Mouse (Mus musculus): ENCODE measurements around the gene Gpr15.
A peak's percentile ranks its signal among the peaks of the same experiment; 100 is the strongest.

The Gpr15 gene

DNA sequence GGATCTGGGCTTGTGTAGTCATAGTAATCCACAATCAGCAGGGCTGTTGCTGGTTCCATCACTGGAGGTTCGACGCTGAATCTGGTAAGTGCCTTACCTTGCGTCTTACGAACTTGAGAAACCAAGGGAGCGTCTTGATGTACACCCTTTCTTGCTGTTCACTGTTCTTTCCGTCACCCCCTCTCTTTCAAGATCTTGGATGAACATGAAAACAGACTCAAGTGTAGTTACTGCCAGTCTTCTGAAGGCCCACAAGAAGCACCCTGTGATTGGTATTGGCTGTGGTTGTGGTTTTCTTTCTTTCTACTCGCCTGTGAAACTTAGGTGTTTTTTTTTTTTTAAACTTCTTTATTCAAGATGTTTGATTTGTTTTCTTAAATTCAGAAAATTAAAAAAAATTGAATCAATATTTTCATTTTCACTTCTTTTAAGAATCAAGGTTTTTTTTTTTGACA is at the start of gene Gpr15:
Gene Gpr15 (minus strand): TSS at position 405 of the 455 bp plus-strand sequence.
- DNase-seq (ENCODE audit: low spot score) = no peak

DNA sequence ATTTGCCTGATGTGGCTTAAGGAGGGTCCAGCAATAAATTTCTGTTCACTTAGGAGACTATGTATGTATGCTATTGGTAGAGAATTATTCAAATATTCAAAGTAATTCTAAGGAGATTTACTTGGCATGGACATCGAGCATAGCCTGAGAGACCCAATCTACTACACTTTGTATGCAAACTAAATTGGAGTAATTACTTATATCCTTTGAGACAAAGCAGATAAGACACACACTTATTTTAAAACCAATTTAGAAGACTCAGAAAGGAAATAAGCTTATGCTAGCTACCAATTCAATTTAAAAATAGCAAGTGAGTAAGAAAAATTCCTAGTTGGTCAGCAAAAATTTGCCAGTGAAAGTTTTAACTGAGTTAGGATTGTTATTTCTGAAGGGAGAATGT is 44.2 kb upstream of the Gpr15 start, which contains the start of gene Olfr172:
Gene Olfr172 (minus strand): TSS at position 101 of the 400 bp plus-strand sequence.
- DNase-seq (ENCODE audit: low spot score) = no peak

DNA sequence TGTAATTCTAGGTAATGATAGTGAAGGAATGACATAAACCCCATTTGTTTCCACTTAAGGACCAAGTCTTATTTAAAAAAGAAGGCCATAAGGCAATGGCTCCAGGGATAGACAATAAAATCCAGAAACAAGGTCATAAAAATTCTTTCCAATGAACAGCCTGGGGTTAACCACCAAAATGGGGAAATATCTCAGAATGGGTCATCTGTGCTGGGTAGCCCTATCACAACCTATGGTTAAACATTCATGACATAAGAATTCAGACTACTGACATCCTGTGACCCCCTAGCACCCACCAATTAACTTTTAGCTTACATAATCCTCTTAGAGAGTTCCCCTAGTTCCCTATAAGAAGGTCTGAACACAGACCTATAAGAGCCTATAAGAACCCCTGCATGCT is 37.3 kb upstream of the Gpr15 start:
- DNase-seq (ENCODE audit: low spot score) = no peak

DNA sequence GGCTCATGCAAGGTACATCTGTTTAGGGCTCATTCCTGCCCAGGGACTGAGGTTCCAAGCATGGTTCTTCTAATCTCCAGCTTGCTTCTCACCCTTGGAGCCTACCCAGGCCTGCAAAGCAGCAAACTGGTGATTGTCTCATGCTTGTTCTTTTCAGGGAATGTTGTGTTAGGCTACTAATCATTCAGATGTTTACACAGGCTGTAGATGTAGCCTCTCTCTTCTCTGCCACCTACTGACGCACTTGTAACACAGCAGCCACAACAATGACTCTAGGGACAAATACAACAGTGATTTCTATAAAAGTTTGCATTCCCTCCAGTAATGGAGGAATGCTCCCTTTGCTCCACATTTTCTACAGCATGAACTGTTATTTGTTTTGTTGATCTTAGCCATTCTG is 32.4 kb upstream of the Gpr15 start:
- no peak for DNase-seq (ENCODE audit: low spot score)

DNA sequence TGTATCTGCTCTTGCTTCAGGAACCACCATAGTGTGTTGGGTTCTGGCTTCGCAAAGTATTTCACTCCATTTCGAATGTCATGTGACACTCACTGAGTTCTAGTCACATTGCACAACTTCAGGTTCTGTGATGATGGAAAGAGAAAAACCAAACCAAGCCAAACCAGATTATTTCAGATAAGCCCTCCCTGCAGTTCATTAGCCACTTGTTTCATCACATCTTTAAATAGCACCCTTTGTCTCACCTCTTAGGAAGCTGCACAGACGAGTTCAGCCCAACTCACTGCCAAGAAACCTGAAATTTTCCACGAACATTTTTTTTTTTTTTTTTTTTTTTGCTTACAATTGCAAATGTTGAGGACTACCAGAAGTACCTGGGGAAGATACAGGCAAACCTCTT is 27.8 kb upstream of the Gpr15 start:
- DNase-seq (ENCODE audit: low spot score) = no peak

DNA sequence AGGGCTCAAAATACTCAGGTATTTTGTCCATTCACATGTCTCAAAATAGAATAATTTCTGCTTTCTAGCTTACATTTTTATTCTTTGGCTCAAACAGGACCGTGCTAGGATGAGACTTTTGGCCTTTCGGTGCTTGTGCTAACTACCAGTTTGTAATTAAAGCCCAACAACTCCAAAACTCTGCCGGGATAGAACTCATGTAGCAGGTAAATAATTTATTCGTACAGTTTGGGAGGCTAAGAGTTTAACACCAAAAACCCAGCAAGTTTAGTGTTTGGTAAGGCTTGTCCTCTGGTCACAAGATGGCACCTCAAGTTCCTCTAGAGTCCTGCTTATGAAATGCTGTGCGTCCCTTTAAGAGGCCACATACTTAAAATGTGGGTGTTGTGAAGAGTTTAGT is 21.9 kb upstream of the Gpr15 start:
- DNase-seq (ENCODE audit: low spot score) = no peak

DNA sequence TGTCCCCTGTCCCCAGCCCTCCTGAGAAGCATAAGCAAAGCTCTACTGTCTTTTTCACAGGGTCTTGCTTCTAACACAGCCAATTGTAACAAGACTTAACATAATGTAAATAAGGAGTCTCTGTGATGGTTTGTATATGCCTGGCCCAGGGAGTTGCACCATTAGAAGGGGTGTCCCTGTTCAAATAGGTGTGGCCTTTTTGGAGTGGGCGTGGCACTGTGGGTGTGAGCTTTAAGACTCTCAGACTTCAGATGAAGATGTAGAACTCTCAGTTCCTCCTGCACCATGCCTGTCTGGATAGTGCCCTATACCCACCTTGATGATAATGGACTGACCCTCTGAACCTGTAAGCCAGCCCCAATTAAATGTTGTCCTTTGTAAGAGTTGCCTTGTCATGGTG is 19.9 kb upstream of the Gpr15 start:
- no peak for DNase-seq (ENCODE audit: low spot score)

DNA sequence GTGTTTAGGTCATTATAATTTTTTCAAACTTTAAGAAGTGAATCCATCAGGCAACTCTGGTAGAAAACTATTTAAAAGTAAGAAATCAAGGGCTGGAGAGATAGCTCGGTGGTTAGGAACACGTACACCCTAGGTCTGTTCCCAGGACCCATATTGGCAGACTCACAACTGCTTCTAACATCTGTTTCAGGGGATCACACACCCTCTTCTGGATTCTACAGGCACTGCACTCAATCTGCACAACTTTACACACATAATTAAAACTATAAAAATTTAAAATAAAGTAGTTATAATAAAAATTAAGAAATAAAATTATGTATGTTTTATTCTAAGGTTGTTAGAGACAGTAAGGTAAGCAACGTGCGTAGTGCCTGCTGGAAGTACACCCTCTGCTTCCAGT is 19.3 kb upstream of the Gpr15 start:
- DNase-seq (ENCODE audit: low spot score) = no peak

DNA sequence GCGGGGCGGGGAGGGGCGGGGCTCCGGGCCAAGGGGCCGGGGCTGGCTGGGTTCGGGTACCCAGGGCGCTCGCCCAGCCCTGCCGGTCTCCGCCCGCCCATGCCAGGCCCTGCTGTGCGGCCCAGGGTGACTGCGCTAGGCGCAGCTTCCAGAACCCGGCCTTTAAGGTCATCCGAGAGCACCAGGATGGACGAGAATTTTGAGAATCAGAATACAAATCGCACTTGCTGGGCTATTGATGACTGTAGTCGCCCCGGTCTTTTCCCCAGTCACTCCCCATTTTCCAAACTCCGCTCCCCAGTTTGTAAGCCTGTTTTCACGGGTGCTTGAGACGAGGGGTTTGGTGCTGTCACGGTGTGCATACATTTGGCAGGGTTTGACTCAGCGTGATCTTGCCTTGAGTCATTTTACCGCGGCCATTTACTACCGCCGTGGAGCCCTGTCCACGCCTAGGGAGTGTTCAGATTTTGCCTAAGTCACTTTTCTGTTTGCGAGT is 9.4 kb upstream of the Gpr15 start:
- DNase-seq (ENCODE audit: low spot score) = no peak

DNA sequence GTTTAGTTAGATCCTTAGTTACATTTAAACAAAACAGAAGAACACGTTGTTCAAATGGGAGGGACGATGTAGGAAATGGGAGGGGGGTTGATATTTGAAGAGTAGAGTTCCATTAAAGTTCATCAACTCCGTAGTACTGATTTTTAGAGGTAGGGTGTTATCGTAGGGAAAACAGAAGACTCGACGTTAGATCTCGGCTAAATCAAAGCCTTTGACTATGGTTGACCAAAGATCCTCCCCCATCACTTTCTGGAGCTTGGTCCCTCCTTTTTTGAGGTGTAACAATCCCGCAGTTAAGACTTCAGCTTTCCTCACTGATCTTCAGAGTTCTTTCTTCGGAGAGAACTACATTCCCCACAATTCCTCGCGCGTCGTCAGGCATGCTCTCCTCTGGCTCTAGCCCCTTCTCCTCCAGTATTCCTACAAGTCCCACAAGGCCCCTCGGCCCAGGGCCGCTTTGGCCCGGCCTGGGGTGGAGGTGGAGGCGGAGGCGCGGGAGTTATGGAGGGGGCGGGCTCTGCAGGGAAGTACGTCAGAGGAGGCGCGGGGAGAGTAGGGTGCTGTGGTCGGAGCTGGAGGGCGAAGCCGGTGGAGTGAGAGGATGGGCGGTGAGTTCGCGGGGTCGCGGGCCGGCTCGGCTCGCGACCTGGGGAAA is 8.7 kb upstream of the Gpr15 start, which contains the start of gene Cldnd1:
Gene Cldnd1 (plus strand): TSS at position 434 of the 655 bp plus-strand sequence.
- peak; percentile 77 for DNase-seq (ENCODE audit: low spot score)

DNA sequence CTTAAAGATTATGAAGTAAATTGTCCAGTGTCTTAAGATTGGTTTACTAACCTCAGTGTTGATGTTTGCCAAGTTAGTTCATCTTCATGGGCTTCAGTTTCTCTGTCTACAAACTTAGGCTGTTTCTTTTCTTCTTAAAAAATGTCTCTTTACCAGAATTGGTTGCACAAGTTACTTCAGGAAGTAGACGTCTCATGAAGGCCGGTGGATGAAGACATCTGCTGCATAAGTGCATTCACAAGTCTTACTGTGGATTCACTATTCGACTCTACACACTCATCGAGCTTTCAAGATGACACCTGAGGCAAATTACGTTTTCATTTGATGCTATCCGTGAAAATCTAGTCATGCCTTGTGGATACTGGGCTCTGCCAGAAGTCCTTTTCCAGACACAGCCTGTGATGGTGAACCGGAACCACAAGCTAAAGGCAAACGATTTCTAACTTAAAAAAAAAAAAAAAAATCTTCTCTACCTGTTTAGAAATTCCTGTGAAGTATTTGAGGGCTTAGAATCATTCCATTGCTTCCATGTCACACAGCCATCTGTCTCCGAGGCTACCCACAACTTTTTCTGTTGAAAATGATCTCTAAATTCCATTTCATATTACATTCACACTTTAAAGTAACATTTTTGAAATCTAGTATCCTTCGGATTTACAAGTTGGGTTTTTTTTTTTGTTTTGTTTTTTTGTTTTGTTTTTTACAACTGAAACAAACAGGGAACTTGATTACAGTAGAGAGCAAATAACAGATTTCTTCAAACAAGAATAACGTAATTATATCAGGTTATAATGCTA is 8.0 kb upstream of the Gpr15 start:
- no peak for DNase-seq (ENCODE audit: low spot score)

DNA sequence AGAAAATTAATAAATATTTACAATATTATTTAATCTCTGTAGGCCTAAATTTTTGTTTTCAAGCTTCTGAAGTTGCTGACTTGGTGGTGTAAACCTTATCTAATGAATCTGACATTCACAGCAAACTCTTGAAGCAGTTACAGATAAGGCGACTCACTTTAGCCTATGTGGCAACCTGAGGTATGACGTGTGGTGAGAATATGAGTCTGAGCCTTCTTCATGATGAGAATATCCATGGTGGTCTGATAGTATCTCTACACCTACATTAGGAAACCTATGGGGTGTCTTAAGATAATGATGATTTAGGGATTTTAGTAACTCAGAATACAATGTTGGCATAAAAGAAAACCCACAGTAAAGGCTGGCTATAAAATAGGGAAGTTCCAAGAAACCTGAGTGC is 3.4 kb upstream of the Gpr15 start:
- no peak for DNase-seq (ENCODE audit: low spot score)

DNA sequence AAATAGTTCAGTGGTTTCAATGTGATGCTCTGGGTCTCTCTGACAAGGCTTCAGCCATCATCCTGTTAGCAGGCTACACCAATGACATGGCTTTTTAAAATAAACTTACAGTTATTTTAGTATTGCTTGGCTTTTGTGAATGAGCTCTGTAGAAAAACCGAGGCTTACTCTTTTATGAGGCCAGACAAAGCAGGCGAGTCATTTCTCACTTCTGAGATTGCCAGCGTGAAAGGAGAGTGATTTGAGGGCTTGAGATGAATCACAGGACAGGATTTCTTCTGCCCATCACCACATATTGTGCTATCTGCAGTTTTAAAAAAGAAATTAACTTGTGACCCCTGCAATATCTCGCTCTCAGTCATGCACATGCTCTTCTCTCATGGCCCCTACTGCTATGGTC is 3.9 kb downstream of the Gpr15 start:
- DNase-seq (ENCODE audit: low spot score) = no peak

DNA sequence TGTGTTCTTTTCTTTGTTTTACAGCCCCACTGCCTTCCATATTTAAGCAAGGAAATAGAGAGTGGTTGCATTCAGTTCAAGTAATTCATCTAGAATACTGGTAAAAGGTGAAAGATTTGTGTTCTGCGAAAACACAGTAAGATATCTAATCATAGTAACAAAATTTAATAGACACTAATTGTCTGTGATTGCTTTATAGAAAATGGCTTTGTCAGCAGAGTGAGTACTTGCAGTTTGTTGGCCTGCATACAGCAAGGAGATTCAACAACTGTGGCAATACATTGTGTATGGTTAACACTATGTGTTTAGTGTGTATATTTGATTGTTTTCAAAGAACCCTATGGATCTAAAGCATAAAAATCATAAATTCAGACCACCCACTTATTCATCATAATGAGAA is 5.7 kb downstream of the Gpr15 start:
- DNase-seq (ENCODE audit: low spot score) = no peak

DNA sequence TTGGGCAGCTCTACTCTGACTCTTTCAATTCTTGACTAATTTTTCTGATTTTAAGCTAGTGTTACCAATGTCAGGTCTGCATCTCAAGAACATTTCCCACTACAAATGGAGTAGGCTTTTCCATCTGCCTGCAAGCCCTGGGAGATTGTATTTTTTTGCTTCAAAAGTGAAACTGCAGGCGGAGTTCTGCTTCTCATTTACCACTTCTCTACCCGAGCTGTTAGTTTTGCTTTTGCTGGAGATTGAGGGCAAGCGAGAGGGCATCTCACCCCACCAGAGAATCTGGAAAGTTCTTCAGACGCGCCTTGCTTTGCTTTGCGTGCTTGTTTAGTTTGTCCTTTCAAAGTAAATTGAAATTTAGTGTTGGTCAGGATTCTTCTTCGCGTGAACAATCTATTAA is 6.6 kb downstream of the Gpr15 start:
- no peak for DNase-seq (ENCODE audit: low spot score)

DNA sequence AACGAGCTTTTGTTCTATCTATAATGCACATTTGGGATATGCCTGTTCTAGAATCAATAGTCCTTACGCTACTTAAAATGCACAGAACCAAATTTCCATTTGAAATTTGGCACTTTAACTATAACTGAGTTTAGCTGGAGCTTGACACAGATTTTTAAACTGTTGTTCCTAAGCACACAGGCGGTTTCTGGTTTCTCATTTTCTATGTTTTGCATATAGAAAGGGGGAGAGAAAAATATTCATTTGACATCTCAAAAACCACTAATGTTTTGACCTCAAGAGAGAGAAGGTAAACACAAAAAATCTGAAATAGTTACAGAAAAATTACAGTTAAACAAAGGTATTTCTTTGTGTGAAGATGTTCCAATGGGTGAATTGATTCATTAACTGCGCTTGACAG is 9.3 kb downstream of the Gpr15 start:
- no peak for DNase-seq (ENCODE audit: low spot score)

DNA sequence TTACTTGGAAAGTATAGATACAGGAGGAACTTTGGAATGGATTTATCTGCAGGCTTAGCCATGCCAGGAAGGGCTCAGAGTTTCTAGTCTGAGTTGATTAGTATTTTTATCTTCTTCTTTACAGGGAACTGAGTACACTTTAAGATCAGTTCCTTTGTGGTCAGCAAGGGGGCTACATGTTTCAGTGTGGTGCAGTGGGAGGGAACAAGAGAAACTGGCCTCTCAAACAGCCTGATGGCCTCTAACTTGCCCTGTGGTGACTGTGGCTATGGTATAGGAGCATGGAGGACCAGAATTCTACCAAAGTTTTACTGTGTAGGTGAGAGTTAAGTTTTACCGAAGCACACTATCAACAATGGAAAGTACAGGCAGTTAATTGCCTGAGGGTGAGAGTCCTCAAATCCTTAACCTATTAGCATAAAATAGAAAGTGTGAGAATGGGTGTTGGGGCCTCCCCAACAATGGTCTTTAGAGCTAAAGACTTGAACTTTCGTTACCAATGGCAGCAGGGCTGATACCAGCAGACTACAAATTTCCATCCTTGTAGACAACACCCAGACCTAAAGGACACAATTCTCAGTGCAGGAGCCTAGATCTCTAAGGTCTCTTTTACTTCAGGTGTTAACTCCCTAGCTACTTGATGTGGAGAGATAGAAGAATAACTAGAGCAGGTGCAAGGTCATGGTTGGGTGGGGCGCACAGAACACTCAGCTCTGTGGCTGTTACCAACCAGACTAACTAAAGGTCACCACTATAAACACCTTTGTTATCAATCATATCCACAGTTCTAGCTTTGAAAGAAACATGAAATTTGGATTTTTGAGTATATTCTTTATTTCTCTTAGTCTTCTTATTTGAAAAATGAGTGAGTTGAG is 10.0 kb downstream of the Gpr15 start:
- DNase-seq (ENCODE audit: low spot score) = no peak

DNA sequence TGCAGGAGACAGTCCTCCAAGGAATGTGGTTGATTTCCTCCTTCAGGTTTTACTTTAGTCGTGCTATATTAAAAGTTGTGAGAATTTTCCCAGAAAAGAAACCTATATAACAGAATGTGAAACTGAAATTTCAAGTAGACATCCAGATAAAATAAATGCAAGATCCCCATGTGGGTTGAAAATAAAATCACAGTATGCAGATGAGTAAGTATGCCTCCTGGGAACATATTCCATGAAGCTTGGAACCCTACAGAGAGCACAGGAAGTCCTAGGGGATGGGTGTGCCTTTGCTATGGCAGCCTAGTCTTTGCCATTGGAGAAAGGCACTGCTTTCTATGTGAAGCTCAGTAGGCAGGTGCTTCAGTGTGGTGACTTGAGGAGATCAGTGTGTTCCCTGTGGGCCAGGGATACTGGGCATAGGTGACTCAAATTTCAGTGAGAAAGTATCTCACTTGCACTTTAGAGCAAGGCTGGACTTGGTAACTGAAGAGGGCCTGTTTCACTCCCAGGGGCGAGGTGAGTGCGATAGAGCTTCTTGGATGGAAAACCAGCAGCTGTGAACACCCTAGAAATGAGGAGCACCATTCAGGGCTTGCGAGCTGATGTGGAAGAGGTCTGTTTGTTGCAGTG is 11.5 kb downstream of the Gpr15 start:
- DNase-seq (ENCODE audit: low spot score) = no peak

DNA sequence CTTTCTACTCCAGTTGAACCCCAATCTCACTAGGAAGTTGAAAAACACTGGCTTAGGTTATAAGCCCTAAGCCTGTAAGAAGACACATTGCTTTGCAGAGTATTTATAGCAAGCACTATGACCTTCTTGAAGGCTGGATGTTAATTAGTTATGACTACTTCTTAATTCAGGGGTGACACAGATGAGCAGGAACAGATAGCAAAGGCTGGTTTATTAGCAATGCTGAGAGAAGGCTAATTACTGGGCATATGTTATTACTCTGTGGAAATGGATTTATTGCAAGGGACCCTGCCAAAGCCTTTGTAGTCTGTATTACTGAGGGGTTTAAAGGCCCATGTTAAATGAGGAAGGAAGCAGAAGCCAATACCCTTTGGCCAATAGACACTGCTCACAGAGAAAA is 13.9 kb downstream of the Gpr15 start:
- no peak for DNase-seq (ENCODE audit: low spot score)

DNA sequence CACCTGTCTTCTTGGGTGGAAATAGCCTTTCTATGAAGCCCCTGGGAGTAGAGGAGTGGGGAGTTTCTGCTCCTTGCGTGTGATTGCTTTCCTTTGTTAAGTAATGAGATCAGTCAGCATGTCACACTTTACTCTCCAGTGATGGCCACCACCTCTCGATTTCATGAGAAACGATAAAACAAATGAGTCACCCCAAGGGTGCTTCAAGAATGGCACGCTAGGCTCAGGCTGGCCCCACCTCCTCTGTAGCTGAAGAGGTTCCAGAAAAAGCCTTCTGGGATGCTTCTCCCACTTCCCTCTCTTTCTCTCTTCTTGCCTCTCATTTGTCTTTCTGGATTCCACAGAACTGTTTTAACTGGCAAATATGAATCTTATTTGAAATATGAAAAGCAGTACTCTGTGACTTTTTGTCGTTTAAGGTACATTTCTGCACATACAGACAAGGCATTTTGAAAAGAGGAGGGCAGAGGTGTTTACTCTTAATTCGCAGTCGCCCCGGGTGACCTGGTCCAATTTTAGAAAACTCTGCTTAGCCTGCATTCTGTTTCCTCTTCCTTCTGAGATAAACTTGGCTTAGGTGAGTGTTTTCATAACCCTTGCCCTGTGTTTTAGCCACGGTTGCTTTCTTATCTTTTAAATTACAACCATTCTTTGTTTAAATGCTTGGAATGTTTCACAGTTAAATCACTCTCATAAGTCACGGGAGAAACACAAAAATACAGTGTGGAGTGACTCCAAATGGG is 15.3 kb downstream of the Gpr15 start:
- no peak for DNase-seq (ENCODE audit: low spot score)

DNA sequence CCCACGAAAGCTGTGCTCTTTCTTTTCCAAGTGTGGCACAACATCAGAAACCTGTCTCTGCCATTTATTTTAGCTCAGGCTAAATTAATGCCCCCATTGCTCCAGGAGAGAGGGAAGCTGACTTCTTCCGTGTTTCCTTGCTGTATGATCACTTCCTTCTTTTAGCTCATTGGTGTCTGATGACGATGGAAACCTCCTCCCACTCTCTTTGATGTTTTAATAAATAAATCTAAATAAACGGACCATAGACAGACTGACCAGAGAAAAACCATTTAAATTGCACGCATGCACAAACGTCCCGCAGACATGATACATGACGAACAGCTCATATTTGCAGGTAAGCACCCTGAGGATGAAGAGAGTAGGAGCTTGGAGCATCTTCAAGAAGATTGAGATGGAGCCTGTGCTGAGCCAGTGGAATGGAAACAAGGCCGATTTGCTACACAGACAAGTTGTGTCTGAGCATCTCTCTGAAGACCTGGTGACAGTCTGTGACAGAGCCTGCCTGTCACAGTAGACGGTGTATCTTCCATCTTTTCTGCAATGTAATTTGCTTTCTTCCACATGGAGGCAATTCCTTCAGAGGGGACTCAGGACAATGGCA is 16.4 kb downstream of the Gpr15 start:
- no peak for DNase-seq (ENCODE audit: low spot score)

Measured in layer of hippocampus, adult 9-10 months (tissue).